Mouse (Mus musculus): ENCODE measurements at regions not wholly inside any gene's neighbourhood (a gene's known extent, or its start where the extent isn't known, plus 50 kb on each side); places are given as distances from the start of the nearest gene placed in this dataset.

DNA sequence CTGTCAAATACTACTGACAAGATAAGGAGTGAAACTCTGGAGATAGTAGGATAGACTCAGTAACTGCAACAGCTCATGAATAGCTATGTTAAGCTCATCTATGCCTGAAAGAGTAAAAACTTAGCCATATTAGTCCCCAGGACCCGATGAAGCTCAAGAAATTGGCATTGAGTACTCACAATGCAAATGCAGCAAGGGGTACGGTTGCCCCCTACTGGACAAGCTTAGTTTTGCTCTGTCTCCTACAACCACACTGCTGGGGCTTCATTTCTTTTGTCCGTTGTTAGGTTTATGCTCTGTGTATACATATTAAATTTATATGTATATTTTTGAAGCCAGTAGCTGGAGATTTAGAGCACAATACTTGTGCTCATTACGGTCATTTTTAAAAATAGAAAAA is 74.4 kb upstream of the Mup5 start:
- peak in 1 of 2 experiments; percentile 28 for DNase-seq

GRCm38 (mm10) chr4:61902136-61902535 is 67.1 kb upstream of the Mup5 start:
- DNase-seq, result peak in 1 of 2 experiments; percentile 4

DNA sequence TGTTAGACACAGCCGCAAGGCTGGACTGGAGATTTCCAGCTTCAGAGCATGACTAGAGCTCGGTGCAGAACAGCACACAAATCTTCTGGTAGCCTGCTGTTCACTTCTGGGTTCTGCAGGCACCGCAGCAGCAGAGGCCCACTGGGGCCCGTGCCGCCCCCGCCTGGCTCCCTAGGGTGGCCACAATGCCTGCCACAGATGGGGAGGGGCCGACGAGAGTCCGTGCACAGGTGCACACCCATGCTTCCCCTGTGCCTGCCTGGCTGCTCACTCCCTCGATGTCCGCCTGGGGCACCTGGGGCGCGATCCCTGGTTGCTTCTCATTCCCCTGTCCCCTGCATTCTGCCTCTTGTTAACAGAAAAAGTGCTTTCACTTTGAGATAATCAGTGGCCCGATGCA is 63.2 kb upstream of the Mup5 start:
- no peak for DNase-seq

GRCm38 (mm10) chr4:61897176-61897575 is 62.1 kb upstream of the Mup5 start:
- DNase-seq, result no peak

Measured in adrenal gland, postnatal 36 days (tissue).